Mouse (Mus musculus): Measurements from ENCODE around the gene Gipc3.

The Gipc3 gene

GRCm38 (mm10) chr10:81342686-81343505, at the start of gene Gipc3:
TSS of gene Gipc3 (minus strand) at chr10:81343266.
- no peak for DNase-seq

GRCm38 (mm10) chr10:81392781-81393185, 49.7 kb upstream of the Gipc3 start, which contains the start of gene Smim24:
TSS of gene Smim24 (plus strand) at chr10:81393051.
- DNase-seq: no peak

- DNase-seq: no peak
Observed at GRCm38 (mm10) chr10:81392270-81392669, 49.2 kb upstream of the Gipc3 start.

GRCm38 (mm10) chr10:81390678-81390965, 47.6 kb upstream of the Gipc3 start:
- DNase-seq: no peak

- DNase-seq: peak; percentile 71 to 86
Observed at GRCm38 (mm10) chr10:81389801-81390677, 47.0 kb upstream of the Gipc3 start.

- no peak for DNase-seq
Observed at GRCm38 (mm10) chr10:81389373-81389772, 46.3 kb upstream of the Gipc3 start.

- DNase-seq: no peak
Observed at GRCm38 (mm10) chr10:81388505-81389055, 45.5 kb upstream of the Gipc3 start, which contains the start of gene Gm48552. TSS of gene Gm48552 (plus strand) at chr10:81389005.

- no peak for DNase-seq
Observed at GRCm38 (mm10) chr10:81387716-81388115, 44.6 kb upstream of the Gipc3 start.

GRCm38 (mm10) chr10:81385603-81386306, 42.7 kb upstream of the Gipc3 start:
- no peak for DNase-seq

GRCm38 (mm10) chr10:81384605-81384982, 41.5 kb upstream of the Gipc3 start:
- no peak for DNase-seq

GRCm38 (mm10) chr10:81383802-81384604, 40.9 kb upstream of the Gipc3 start, which contains the start of the genes Dohh and Gm48551:
TSS of gene Dohh (plus strand) at chr10:81384428.
TSS of gene Gm48551 (plus strand) at chr10:81384466.
- DNase-seq: peak; percentile 99 to 100

GRCm38 (mm10) chr10:81382039-81382438, 39.0 kb upstream of the Gipc3 start:
- no peak for DNase-seq

GRCm38 (mm10) chr10:81379809-81380378, 36.8 kb upstream of the Gipc3 start:
- DNase-seq: no peak

GRCm38 (mm10) chr10:81379183-81379553, 36.1 kb upstream of the Gipc3 start:
- no peak for DNase-seq

GRCm38 (mm10) chr10:81378553-81379182, 35.6 kb upstream of the Gipc3 start:
- DNase-seq: peak; percentile 100

- DNase-seq: no peak
Observed at GRCm38 (mm10) chr10:81377793-81378552, 34.9 kb upstream of the Gipc3 start, which contains the start of gene Fzr1. TSS of gene Fzr1 (minus strand) at chr10:81378516.

GRCm38 (mm10) chr10:81377362-81377664, 34.2 kb upstream of the Gipc3 start:
- no peak for DNase-seq

- DNase-seq: no peak
Observed at GRCm38 (mm10) chr10:81376561-81377361, 33.7 kb upstream of the Gipc3 start.

- no peak for DNase-seq
Observed at GRCm38 (mm10) chr10:81375322-81375721, 32.3 kb upstream of the Gipc3 start.

GRCm38 (mm10) chr10:81367207-81367495, 24.1 kb upstream of the Gipc3 start:
- DNase-seq: no peak

Measured in cerebellum, adult 18-20 months (tissue).